ENCODE assay signal across 11 mouse cellular contexts in genomic region chr10:42144788-42145187, GRCm38 (mm10).
"Had no signal": no experiment of that assay in that cellular context is flagged by ENCODE, and none has a peak within 500 bp of the region (broad histone marks: within the 10 kb centered on the region; RNA-seq: fewer than 3 reads in every experiment).

No protein-coding gene starts in this region.

- H3K4me3 ChIP-seq: liver, embryonic 15.5 days; megakaryocyte, embryonic 14.5 days; midbrain, embryonic 15.5 days; neural tube, embryonic 12.5 days had no signal

- DNase-seq: kidney, adult 18-20 months; kidney, postnatal 14 days; left cerebral cortex, postnatal 4 days; spleen, adult 18-20 months; thymus, postnatal 36 days had no signal

- H3K4me1 ChIP-seq: midbrain, embryonic 15.5 days; neural tube, embryonic 12.5 days had no signal

- H3K27me3 ChIP-seq: liver, embryonic 15.5 days; midbrain, embryonic 15.5 days; neural tube, embryonic 12.5 days had no signal

- H3K27ac ChIP-seq: liver, embryonic 15.5 days; midbrain, embryonic 15.5 days; neural tube, embryonic 12.5 days had no signal

- H3K36me3 ChIP-seq: liver, embryonic 15.5 days; midbrain, embryonic 15.5 days; neural tube, embryonic 12.5 days had no signal

- ATAC-seq: midbrain, embryonic 15.5 days had no signal

- H3K4me2 ChIP-seq: liver, embryonic 11.5 days; liver, embryonic 15.5 days; midbrain, embryonic 11.5 days; midbrain, embryonic 15.5 days; neural tube, embryonic 12.5 days had no signal

- H3K9ac ChIP-seq: liver, embryonic 15.5 days; midbrain, embryonic 15.5 days; neural tube, embryonic 12.5 days had no signal

- H3K9me3 ChIP-seq: liver, embryonic 15.5 days; megakaryocyte, embryonic 14.5 days; midbrain, embryonic 15.5 days; neural tube, embryonic 12.5 days had no signal
